Mouse (Mus musculus): ENCODE data around the gene Pga5. TPM values are rescaled to one million over a fixed set of nuclear protein-coding genes. Genes with fewer than 3 reads are reported as not detected.
A peak's percentile ranks its signal among the peaks of the same experiment; 100 is the strongest.

The Pga5 gene
- polyA plus RNA-seq, 1 experiment from 2014 or later: not detected

DNA sequence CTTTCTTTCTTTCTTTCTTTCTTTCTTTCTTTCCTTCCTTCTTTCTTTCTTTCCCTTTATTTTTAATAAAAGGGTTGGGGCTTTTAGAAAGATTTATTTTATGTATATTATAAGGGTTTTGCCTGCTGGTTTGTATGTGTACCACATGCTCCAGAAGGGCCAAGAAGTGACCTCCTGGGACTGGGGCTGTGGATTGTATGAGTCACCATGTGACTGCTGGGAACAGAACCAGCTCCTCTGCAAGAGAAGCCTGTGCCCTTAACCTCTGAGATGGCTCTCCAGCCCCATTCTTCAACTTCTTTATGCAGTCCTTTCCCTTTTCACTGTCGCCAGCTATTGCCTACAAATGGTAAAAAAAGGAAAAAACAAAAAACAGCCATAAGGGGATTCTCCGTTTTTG lies 32.3 kb downstream of the Pga5 start:
- Histone ChIP-seq H3K9me3 (replicated peaks) (no peaks in the 10 kb centered on the region), H3K27ac (replicated peaks) (no peak overlapping the region), H3K4me1 (no peaks in the 10 kb centered on the region), H3K36me3 (no peaks in the 10 kb centered on the region), H3K27me3 (ENCODE audit: low read depth, poor library complexity, severe bottlenecking) (no peaks in the 10 kb centered on the region), H3K4me3 (no peak overlapping the region)
- WGBS: 90% methylated on average over 2 of the region's 2 CpGs
- no peak for DNase-seq (ENCODE audit: low spot score)

DNA sequence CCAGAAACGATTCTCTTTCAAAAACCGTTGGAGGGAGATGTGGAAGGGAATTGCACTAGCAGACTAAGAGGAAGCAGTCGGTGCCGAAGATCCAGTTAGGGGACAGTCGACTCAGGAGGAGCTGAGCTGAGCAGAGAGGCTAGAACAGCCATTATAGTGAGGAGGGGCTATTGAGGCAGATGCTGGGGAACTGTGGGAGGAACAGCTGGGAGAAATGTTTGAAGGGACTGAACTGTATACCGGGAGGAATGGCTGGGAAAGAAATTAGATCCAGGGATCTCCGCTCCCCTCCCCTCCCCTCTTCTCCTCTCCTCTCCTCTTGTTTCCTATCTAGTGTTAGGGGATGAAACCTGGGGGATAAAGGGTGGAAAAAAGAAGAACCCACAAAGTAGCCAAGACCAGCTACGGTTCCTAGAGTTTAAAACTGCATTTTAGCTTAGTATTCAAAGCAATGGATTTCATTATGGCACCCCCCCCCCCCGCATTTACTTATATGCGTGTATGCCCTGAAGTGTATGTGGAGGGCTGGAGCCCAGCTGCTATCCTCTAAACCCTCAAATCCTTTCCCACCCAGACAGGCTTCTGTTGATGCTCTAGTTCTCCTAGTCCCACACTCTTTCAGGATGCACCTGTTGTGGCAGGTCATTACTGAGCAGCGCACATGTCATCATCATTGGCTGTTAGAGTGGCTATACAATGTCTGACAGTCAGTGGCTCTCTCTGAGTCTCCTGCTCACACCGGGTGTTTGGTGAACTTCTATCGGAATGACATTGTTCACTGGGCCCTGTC lies 37.1 kb downstream of the Pga5 start:
- WGBS: 58% methylated on average over 13 of the region's 13 CpGs
- no peaks in the 10 kb centered on the region for H3K4me1 ChIP-seq
- no peak for DNase-seq (ENCODE audit: low spot score)

DNA sequence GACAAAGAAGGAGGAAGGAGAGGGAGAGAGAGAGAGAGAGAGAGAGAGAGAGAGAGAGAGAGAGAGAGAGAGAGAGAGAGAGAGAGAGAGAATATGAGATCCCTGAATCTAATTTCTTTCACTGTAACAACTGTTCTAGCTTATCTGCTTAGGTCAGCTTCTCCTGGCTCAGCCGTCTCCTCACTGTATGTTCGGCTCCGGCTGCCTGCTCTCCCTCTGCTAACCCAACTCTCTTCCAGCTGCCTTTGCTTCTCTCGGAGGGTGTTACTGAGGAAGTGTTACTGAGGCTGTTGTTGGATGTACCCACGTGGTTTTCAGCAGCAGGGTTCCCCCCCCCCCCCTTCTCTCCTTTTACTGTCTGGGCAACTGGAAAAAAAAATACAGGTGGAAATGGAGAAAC lies 37.8 kb downstream of the Pga5 start:
- H3K4me3 ChIP-seq: no peak overlapping the region
- DNase-seq (ENCODE audit: low spot score): no peak
- no peaks in the 10 kb centered on the region for H3K9me3 ChIP-seq (replicated peaks)
- H3K36me3 ChIP-seq: no peaks in the 10 kb centered on the region
- H3K27ac ChIP-seq (replicated peaks): no peak overlapping the region
- WGBS: 29% methylated on average over 5 of the region's 5 CpGs
- H3K4me1 ChIP-seq: peaks cover 3% of the 10 kb centered on the region
- H3K27me3 ChIP-seq (ENCODE audit: low read depth, poor library complexity, severe bottlenecking): peaks cover 12% of the 10 kb centered on the region

More for the DNA sequence above, 37.1 kb downstream of the Pga5 start:
- peaks cover 5% of the 10 kb centered on the region for H3K27me3 ChIP-seq (ENCODE audit: low read depth, poor library complexity, severe bottlenecking)
- no peaks in the 10 kb centered on the region for H3K9me3 ChIP-seq (replicated peaks)
- H3K4me3 ChIP-seq: no peak overlapping the region
- H3K27ac ChIP-seq (replicated peaks): no peak overlapping the region
- no peaks in the 10 kb centered on the region for H3K36me3 ChIP-seq

DNA sequence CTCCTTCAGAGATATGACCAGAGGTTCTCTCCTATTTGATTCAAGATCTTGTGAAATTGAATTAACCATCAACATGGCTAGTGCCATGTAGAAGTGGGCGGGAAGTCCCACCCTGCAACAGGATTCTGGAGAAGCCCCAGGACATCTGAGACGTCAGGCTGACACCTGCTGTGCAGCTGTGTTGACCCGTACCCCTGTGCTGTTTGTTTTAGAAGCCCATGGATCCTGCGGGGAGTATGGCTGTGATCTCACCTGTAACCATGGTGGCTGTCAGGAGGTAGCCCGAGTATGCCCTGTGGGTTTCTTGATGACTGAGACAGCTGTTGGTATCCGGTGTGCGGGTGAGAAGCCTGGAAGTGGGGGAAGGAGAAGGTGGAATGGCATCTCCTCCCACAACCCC lies 40.0 kb downstream of the Pga5 start:
- DNase-seq (ENCODE audit: low spot score): no peak
- Histone ChIP-seq H3K27ac (replicated peaks) (no peak overlapping the region), H3K9me3 (replicated peaks) (no peaks in the 10 kb centered on the region), H3K27me3 (ENCODE audit: low read depth, poor library complexity, severe bottlenecking) (peaks cover 29% of the 10 kb centered on the region), H3K36me3 (no peaks in the 10 kb centered on the region), H3K4me1 (peaks cover 18% of the 10 kb centered on the region), H3K4me3 (no peak overlapping the region)
- 68% methylated on average over 7 of the region's 7 CpGs for WGBS

DNA sequence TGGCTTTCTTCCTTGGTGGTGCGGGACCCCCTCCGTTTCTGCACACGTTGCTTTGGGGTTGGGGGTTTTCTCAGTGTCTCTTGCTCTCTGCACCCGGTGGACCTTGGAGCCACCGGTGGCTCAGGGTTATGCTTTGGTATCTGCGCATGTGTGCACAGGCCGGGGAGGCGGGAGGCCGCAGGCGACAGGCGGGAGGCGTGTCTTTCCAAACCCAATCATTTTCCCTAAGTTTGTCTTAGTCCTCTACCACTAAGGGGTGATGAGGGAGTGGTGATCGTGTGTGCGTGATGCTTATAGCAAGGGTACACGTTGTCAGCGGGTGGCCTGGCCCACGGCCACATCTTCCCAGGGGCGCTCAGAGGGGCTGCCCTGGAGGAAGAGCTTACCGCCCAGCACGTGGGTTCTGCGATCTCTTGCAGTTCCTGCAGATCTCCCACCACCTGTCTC lies 43.0 kb downstream of the Pga5 start:
- H3K4me1 ChIP-seq: peaks cover 18% of the 10 kb centered on the region

DNA sequence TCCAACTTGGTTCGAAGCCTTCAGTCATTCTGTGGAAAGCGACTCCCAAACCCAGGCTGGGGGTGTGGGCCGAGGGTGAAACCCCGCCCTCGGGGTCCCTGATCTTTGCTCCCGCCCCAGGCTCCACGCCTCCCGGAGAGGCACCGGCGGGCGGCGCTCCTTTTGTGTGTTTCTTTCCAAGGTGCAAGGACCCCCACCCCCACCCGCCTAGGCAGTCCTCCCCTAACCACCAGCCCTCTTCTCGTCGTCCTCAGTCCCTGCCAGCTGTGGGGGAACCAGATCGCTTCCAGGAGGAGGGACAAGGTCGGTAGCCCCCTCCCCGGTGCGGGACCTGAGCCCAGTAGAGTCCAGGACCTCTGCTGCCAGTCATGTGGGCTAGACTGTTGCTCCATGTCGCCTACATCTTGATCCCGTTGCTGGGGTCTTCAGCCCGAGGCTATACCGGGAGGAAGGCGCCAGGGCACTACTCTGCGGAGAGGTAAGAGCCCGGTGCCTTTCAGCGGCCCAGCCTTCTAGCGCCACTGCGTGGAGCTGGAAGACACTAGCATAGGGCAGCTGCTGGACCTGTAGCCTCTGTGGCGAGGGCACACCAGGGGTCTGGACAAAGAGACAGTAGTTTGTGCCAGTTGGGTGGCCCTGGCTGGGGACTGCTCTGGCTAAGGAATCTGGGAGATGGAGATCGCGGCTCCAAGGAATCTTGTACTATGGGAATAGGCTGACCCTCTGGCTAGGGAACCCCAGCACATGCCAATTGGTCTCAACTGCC lies 43.6 kb downstream of the Pga5 start, which contains the start of gene Vwce:
Gene Vwce (plus strand): TSS at position 108 of the 766 bp plus-strand sequence.
- DNase-seq (ENCODE audit: low spot score): peak; percentile 69
- WGBS: 2% methylated on average over 32 of the region's 32 CpGs
- H3K9me3 ChIP-seq (replicated peaks): no peaks in the 10 kb centered on the region
- H3K4me1 ChIP-seq: peaks cover 18% of the 10 kb centered on the region
- peaks cover 31% of the 10 kb centered on the region for H3K27me3 ChIP-seq (ENCODE audit: low read depth, poor library complexity, severe bottlenecking)
- H3K36me3 ChIP-seq: peaks cover 31% of the 10 kb centered on the region
- peak within 1 kb of the TSS; percentile 82 for H3K27ac ChIP-seq (replicated peaks)
- peak within 1 kb of the TSS; percentile 61 for H3K4me3 ChIP-seq

More for the DNA sequence above, 43.0 kb downstream of the Pga5 start:
- DNase-seq (ENCODE audit: low spot score): peak; percentile 62
- Histone ChIP-seq H3K27me3 (ENCODE audit: low read depth, poor library complexity, severe bottlenecking) (peaks cover 31% of the 10 kb centered on the region), H3K27ac (replicated peaks) (peak overlapping the region; percentile 82), H3K9me3 (replicated peaks) (no peaks in the 10 kb centered on the region), H3K36me3 (peaks cover 25% of the 10 kb centered on the region), H3K4me3 (peak overlapping the region; percentile 61)
- 3% methylated on average over 21 of the region's 21 CpGs for WGBS

Other genes with a start within 250 kb of the Pga5 start
- 0.70 and 1.4 TPM in 2 replicates for gene Lrrc10b, start 220.6 kb downstream of the Pga5 start, polyA plus RNA-seq (2016; fragmentation: Nextera tagmentation; extraction: Ambion mirVana)
- gene Ppp1r32, start 195.1 kb downstream of the Pga5 start, polyA plus RNA-seq (2016; fragmentation: Nextera tagmentation; extraction: Ambion mirVana): 0.39 and 0.47 TPM in 2 replicates
- gene Cpsf7, start 152.8 kb downstream of the Pga5 start, polyA plus RNA-seq (2016; fragmentation: Nextera tagmentation; extraction: Ambion mirVana): 57.9 and 63.2 TPM in 2 replicates
- gene Sdhaf2, start 151.9 kb downstream of the Pga5 start, polyA plus RNA-seq (2016; fragmentation: Nextera tagmentation; extraction: Ambion mirVana): 62.1 and 66.9 TPM in 2 replicates
- gene Tmem216, start 121.8 kb downstream of the Pga5 start, polyA plus RNA-seq (2016; fragmentation: Nextera tagmentation; extraction: Ambion mirVana): 66.9 and 67.6 TPM in 2 replicates
- 15.2 and 15.3 TPM in 2 replicates for gene Cyb561a3, start 100.9 kb downstream of the Pga5 start, polyA plus RNA-seq (2016; fragmentation: Nextera tagmentation; extraction: Ambion mirVana)
- gene Tmem138, start 100.7 kb downstream of the Pga5 start, polyA plus RNA-seq (2016; fragmentation: Nextera tagmentation; extraction: Ambion mirVana): 67.4 and 68.5 TPM in 2 replicates
- 463 and 501 TPM in 2 replicates for gene Ddb1, start 72.7 kb downstream of the Pga5 start, polyA plus RNA-seq (2016; fragmentation: Nextera tagmentation; extraction: Ambion mirVana)
- gene Tkfc, start 72.4 kb downstream of the Pga5 start, polyA plus RNA-seq (2016; fragmentation: Nextera tagmentation; extraction: Ambion mirVana): 24.0 and 25.7 TPM in 2 replicates
- 0.65 and 0.95 TPM in 2 replicates for gene Vwce, start 43.9 kb downstream of the Pga5 start, polyA plus RNA-seq (2016; fragmentation: Nextera tagmentation; extraction: Ambion mirVana)
- gene Vps37c, start 10.7 kb upstream of the Pga5 start, polyA plus RNA-seq (2016; fragmentation: Nextera tagmentation; extraction: Ambion mirVana): 33.8 and 36.0 TPM in 2 replicates
- gene Cd5, start 60.9 kb upstream of the Pga5 start, polyA plus RNA-seq (2016; fragmentation: Nextera tagmentation; extraction: Ambion mirVana): not detected in 2 replicates
- not detected in 2 replicates for gene Cd6, start 152.0 kb upstream of the Pga5 start, polyA plus RNA-seq (2016; fragmentation: Nextera tagmentation; extraction: Ambion mirVana)
- gene Slc15a3, start 161.7 kb upstream of the Pga5 start, polyA plus RNA-seq (2016; fragmentation: Nextera tagmentation; extraction: Ambion mirVana): 0.20 TPM in 2 replicates
- 111 and 122 TPM in 2 replicates for gene Tmem132a, start 191.9 kb upstream of the Pga5 start, polyA plus RNA-seq (2016; fragmentation: Nextera tagmentation; extraction: Ambion mirVana)
- gene Tmem109, start 203.9 kb upstream of the Pga5 start, polyA plus RNA-seq (2016; fragmentation: Nextera tagmentation; extraction: Ambion mirVana): 50.1 and 53.0 TPM in 2 replicates
- gene Prpf19, start 217.2 kb upstream of the Pga5 start, polyA plus RNA-seq (2016; fragmentation: Nextera tagmentation; extraction: Ambion mirVana): 35.8 and 37.2 TPM in 2 replicates
- not detected in 2 replicates for gene Zp1, start 242.6 kb upstream of the Pga5 start, polyA plus RNA-seq (2016; fragmentation: Nextera tagmentation; extraction: Ambion mirVana)